Mouse (Mus musculus) liver, embryonic 15.5 days (tissue): Measurements from ENCODE around the gene Wdr48. TPM values are rescaled to one million over a fixed set of nuclear protein-coding genes. Genes with fewer than 3 reads are reported as not detected.

ENCODE experiments used
- ATAC-seq: fragments of 200-750 bp; cut with Nextera tagmentation; 2 replicates; pipeline ENCODE4 v1.8.0; 2017; ENCODE audit warnings: moderate number of reproducible peaks, mild to moderate bottlenecking, moderate library complexity; ENCODE audit not compliant: insufficient read depth
- H3K27ac ChIP-seq: fragments of 300-500 bp; sonication (generic); replicated peaks from 2 replicates; pipeline ENCODE4 v1.5.1; 2015; ENCODE audit warnings: mild to moderate bottlenecking, inconsistent platforms
- H3K27me3 ChIP-seq: fragments of 300-500 bp; sonication (generic); 2 replicates; pipeline ENCODE4 v1.6.1; 2015; ENCODE audit warnings: mild to moderate bottlenecking, inconsistent platforms
- H3K36me3 ChIP-seq: fragments of 300-500 bp; sonication (generic); replicated peaks from 2 replicates; pipeline ENCODE4 v1.6.1; 2015; ENCODE audit warnings: moderate library complexity, mild to moderate bottlenecking, inconsistent platforms
- H3K4me1 ChIP-seq: fragments of 300-500 bp; sonication (generic); replicated peaks from 2 replicates; pipeline ENCODE4 v1.6.1; 2015; ENCODE audit warnings: inconsistent platforms
- H3K4me2 ChIP-seq: fragments of 300-500 bp; sonication (generic); 2 replicates; pipeline ENCODE4 v1.6.1; 2015; ENCODE audit warnings: moderate library complexity, mild to moderate bottlenecking, inconsistent platforms
- H3K4me3 ChIP-seq: fragments of 300-500 bp; sonication (generic); replicated peaks from 2 replicates; pipeline ENCODE4 v1.5.1; 2015; ENCODE audit warnings: mild to moderate bottlenecking, inconsistent platforms
- H3K9ac ChIP-seq: fragments of 300-500 bp; sonication (generic); 2 replicates; pipeline ENCODE4 v1.6.1; 2015; ENCODE audit warnings: moderate library complexity, mild to moderate bottlenecking, inconsistent platforms
- H3K9me3 ChIP-seq: fragments of 300-500 bp; sonication (generic); replicated peaks from 2 replicates; pipeline ENCODE4 v1.6.1; 2016; ENCODE audit warnings: inconsistent platforms
- WGBS: fragments of 180-500 bp; shearing (Covaris S2); methylation state at CpG from one replicate; pipeline ENCODE4 v1.1.7; 2015; ENCODE audit warnings: mixed read lengths; ENCODE audit not compliant: insufficient replicate concordance; 5-methylcytosine and 5-hydroxymethylcytosine counted together
- polyA plus RNA-seq: library from polyadenylated mRNA; unstranded; fragments of >200 nt; fragmentation: Nextera tagmentation; extraction: Ambion mirVana; gene quantifications from 2 replicates; pipeline ENCODE4 v1.2.1, GENCODE M21; 2015

Wdr48 gene
- polyA plus RNA-seq, 1 experiment from 2014 or later = 21.4 TPM

- no peaks in the 10 kb centered on the region for H3K27me3 ChIP-seq
- H3K36me3 ChIP-seq = no peaks in the 10 kb centered on the region
- H3K9me3 ChIP-seq = no peaks in the 10 kb centered on the region
- no peak overlapping the region for H3K4me2 ChIP-seq
- 9% methylated on average over 3 of the region's 3 CpGs for WGBS
- no peaks in the 10 kb centered on the region for H3K4me1 ChIP-seq
- no peak overlapping the region for H3K4me3 ChIP-seq
- no peak for ATAC-seq
- H3K9ac ChIP-seq = no peak overlapping the region
- no peak overlapping the region for H3K27ac ChIP-seq
These were observed 54.1 kb downstream of the Wdr48 start for GRCm38 (mm10) chr9:119948804-119949203.

GRCm38 (mm10) chr9:119950434-119950833 lies 55.8 kb downstream of the Wdr48 start:
- H3K36me3 ChIP-seq = no peaks in the 10 kb centered on the region
- ATAC-seq = no peak
- H3K9ac ChIP-seq = no peak overlapping the region
- 55% methylated on average over 6 of the region's 6 CpGs for WGBS
- no peaks in the 10 kb centered on the region for H3K9me3 ChIP-seq
- H3K4me3 ChIP-seq = no peak overlapping the region
- H3K27ac ChIP-seq = no peak overlapping the region
- no peaks in the 10 kb centered on the region for H3K27me3 ChIP-seq
- no peak overlapping the region for H3K4me2 ChIP-seq
- no peaks in the 10 kb centered on the region for H3K4me1 ChIP-seq

- H3K27me3 ChIP-seq = no peaks in the 10 kb centered on the region
- 60% methylated on average over 9 of the region's 9 CpGs for WGBS
- H3K4me3 ChIP-seq = no peak overlapping the region
- no peak overlapping the region for H3K4me2 ChIP-seq
- no peaks in the 10 kb centered on the region for H3K36me3 ChIP-seq
- H3K9me3 ChIP-seq = no peaks in the 10 kb centered on the region
- ATAC-seq = no peak
- H3K4me1 ChIP-seq = no peaks in the 10 kb centered on the region
- H3K27ac ChIP-seq = no peak overlapping the region
- no peak overlapping the region for H3K9ac ChIP-seq
These were observed 56.7 kb downstream of the Wdr48 start for GRCm38 (mm10) chr9:119951388-119951787.

- WGBS = 59% methylated on average over 9 of the region's 9 CpGs
- Histone ChIP-seq H3K4me1 (peaks cover 11% of the 10 kb centered on the region; the same call in 1 of the 2 replicates), H3K27me3 (no peaks in the 10 kb centered on the region), H3K4me2 (no peak overlapping the region), H3K27ac (no peak overlapping the region), H3K9ac (no peak overlapping the region), H3K4me3 (no peak overlapping the region), H3K36me3 (no peaks in the 10 kb centered on the region), H3K9me3 (no peaks in the 10 kb centered on the region)
- no peak for ATAC-seq
These were observed 64.2 kb downstream of the Wdr48 start for GRCm38 (mm10) chr9:119958835-119959234.

GRCm38 (mm10) chr9:119962216-119962615 lies 67.5 kb downstream of the Wdr48 start:
- H3K36me3 ChIP-seq = no peaks in the 10 kb centered on the region
- H3K27me3 ChIP-seq = no peaks in the 10 kb centered on the region
- H3K9ac ChIP-seq = no peak overlapping the region
- ATAC-seq = no peak
- WGBS = 56% methylated on average over 4 of the region's 4 CpGs
- no peak overlapping the region for H3K4me3 ChIP-seq
- H3K27ac ChIP-seq = no peak overlapping the region
- peaks cover 19% of the 10 kb centered on the region; the same call in 1 of the 2 replicates for H3K4me1 ChIP-seq
- no peaks in the 10 kb centered on the region for H3K9me3 ChIP-seq
- H3K4me2 ChIP-seq = no peak overlapping the region

- 14% methylated on average over 21 of the region's 21 CpGs for WGBS
- Histone ChIP-seq H3K27ac (no peak overlapping the region), H3K36me3 (no peaks in the 10 kb centered on the region), H3K27me3 (no peaks in the 10 kb centered on the region), H3K4me3 (no peak overlapping the region), H3K9me3 (no peaks in the 10 kb centered on the region), H3K4me2 (peak overlapping the region; percentile 41; the same call in 1 of the 2 replicates), H3K4me1 (peaks cover 19% of the 10 kb centered on the region; the same call in 1 of the 2 replicates), H3K9ac (no peak overlapping the region)
- 0 out of 2 replicates have a peak, but pooled peaks have one; percentile 30 for ATAC-seq
These were observed 68.4 kb downstream of the Wdr48 start for GRCm38 (mm10) chr9:119962987-119963667.

GRCm38 (mm10) chr9:119964206-119964605 lies 69.5 kb downstream of the Wdr48 start:
- Histone ChIP-seq H3K4me2 (no peak overlapping the region), H3K27me3 (no peaks in the 10 kb centered on the region), H3K9me3 (no peaks in the 10 kb centered on the region), H3K27ac (no peak overlapping the region), H3K9ac (no peak overlapping the region), H3K36me3 (no peaks in the 10 kb centered on the region), H3K4me3 (no peak overlapping the region), H3K4me1 (peaks cover 19% of the 10 kb centered on the region; the same call in 1 of the 2 replicates)
- ATAC-seq = no peak
- 42% methylated on average over 3 of the region's 3 CpGs for WGBS

- no peak overlapping the region for H3K4me3 ChIP-seq
- H3K9me3 ChIP-seq = no peaks in the 10 kb centered on the region
- WGBS = 46% methylated on average over 3 of the region's 3 CpGs
- H3K27me3 ChIP-seq = no peaks in the 10 kb centered on the region
- H3K27ac ChIP-seq = no peak overlapping the region
- H3K36me3 ChIP-seq = no peaks in the 10 kb centered on the region
- no peak overlapping the region for H3K9ac ChIP-seq
- H3K4me2 ChIP-seq = no peak overlapping the region
- peaks cover 19% of the 10 kb centered on the region; the same call in 1 of the 2 replicates for H3K4me1 ChIP-seq
- ATAC-seq = no peak
These were observed 70.5 kb downstream of the Wdr48 start for GRCm38 (mm10) chr9:119965186-119965585.

- Histone ChIP-seq H3K4me3 (no peak overlapping the region), H3K9ac (no peak overlapping the region), H3K9me3 (no peaks in the 10 kb centered on the region), H3K4me2 (no peak overlapping the region), H3K4me1 (peaks cover 22% of the 10 kb centered on the region; the same call in 1 of the 2 replicates), H3K27ac (no peak overlapping the region), H3K36me3 (0 out of 2 replicates have a peak, but pooled peaks cover 4% of the 10 kb centered on the region), H3K27me3 (no peaks in the 10 kb centered on the region)
- ATAC-seq = no peak
- WGBS = 80% methylated on average over 26 of the region's 26 CpGs
These were observed 71.7 kb downstream of the Wdr48 start for GRCm38 (mm10) chr9:119966221-119966910.

- Histone ChIP-seq H3K36me3 (peaks cover 31% of the 10 kb centered on the region), H3K9ac (no peak overlapping the region), H3K9me3 (no peaks in the 10 kb centered on the region), H3K27me3 (no peaks in the 10 kb centered on the region), H3K27ac (no peak overlapping the region), H3K4me1 (0 out of 2 replicates have a peak, but pooled peaks cover 3% of the 10 kb centered on the region), H3K4me2 (no peak overlapping the region), H3K4me3 (no peak overlapping the region)
- ATAC-seq = peak; percentile 26; the same call in 1 of the 2 replicates
- WGBS = 65% methylated on average over 7 of the region's 7 CpGs
These were observed 75.1 kb downstream of the Wdr48 start for GRCm38 (mm10) chr9:119969811-119970210.

- Histone ChIP-seq H3K27ac (no peak overlapping the region), H3K27me3 (no peaks in the 10 kb centered on the region), H3K4me1 (0 out of 2 replicates have a peak, but pooled peaks cover 3% of the 10 kb centered on the region), H3K36me3 (peaks cover 34% of the 10 kb centered on the region), H3K9me3 (no peaks in the 10 kb centered on the region), H3K4me2 (no peak overlapping the region), H3K4me3 (no peak overlapping the region), H3K9ac (no peak overlapping the region)
- WGBS = 29% methylated on average over 6 of the region's 6 CpGs
- no peak for ATAC-seq
These were observed 75.5 kb downstream of the Wdr48 start for GRCm38 (mm10) chr9:119970221-119970620.
